Mouse (Mus musculus) cerebellum, postnatal 10 days (tissue): Measurements from ENCODE around the gene Lef1.

Experiments
- DNase-seq, 2 experiments: peaks; one replicate each; pipeline ENCODE4 v3.0.0; 2021; ENCODE audit warnings: mixed read lengths in 2 of 2

The Lef1 gene

DNA sequence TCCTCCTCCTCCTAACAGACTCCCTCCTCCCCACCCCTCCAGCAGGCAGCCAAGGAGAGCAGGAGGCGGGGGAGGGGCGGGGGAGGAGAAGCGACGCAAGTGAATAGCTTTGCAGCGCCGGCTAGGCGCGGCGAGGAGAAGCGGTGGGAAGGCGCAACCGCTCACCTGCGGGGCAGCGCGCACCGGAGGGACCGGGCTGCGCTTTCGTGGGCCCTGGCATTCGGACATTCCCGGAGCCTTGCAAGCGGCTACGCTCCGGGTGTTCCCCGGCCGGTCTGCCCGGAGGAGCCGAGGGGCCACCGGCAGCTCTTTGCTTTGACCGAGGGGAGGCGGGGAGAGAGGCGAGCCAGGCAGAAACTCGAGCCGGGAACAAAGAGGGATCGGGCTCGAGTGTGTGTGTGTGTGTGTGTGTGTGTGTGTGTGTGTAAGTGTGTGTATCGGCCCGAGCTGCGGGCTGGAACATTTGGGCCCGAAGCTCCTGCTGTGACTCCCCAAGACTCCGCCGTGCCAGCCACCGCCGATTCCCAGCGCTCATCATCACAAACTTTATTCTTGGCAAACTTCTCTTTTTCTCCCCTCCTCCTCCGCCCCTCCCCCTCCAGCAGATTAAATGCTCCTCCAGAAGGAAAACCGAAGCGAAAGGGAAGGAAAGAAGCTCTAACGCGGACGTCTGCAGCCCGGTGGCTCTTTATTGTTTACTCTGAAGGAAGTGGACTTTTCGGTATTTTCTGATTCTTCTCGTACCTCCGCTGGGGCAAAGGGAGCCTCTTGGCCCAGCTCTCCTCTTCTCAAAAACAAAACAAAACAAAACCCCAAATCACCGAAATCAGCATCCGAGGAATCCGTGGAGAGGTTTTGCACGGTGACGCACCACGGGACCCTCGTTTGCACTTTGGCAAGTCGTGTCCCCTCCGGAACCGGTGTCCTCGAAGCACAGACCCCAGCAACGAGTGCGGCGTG lies at the start of gene Lef1:
Gene Lef1 (plus strand): TSS at position 281 of the 960 bp plus-strand sequence.
- DNase-seq = peak; percentile 64 to 72

GRCm38 (mm10) chr3:131065001-131065400 lies 45.3 kb upstream of the Lef1 start:
- no peak for DNase-seq

DNA sequence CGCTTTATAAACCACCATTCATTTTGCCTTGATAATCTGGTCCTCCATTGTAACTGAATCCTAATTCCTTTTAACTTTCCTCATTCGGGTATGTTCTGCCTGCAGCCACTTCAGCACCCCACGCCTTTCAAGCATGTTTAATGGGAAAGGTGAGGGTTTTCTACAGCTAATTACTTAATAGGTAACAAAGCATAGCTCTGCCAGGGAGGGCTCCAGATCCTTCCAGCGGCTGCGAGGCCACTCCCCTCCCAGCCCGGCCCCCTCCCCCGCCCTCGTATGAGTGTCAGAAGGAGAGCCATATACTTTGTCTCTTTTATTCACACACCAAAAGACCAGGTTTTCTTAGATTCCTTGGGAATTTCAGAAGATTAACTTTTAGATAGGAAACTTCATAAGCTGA lies 44.1 kb upstream of the Lef1 start:
- no peak for DNase-seq

- no peak for DNase-seq
Measured at GRCm38 (mm10) chr3:131068000-131068399, 42.3 kb upstream of the Lef1 start.

GRCm38 (mm10) chr3:131070210-131070609 lies 40.1 kb upstream of the Lef1 start:
- DNase-seq = peak; percentile 19 to 56

GRCm38 (mm10) chr3:131072661-131073060 lies 37.6 kb upstream of the Lef1 start:
- no peak for DNase-seq

DNA sequence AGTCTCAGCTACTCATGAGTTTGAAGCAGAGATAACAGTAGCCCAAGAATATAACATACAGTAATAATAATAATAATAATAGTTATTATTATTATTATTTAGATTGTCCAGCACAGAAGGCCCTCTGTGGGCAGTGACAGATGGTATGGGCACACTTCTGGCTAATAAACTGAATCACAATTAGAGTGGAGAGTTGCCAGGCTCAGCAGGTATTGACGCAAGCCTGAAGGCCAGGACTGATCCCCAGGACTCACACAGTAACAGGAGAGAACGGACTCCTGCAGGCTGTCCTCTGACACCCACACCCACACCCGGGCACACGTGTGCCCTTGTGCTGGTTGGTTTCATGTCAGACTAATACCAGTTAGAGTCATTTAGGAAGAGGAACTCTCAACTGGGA lies 36.3 kb upstream of the Lef1 start:
- DNase-seq = peak; percentile 74 to 80

DNA sequence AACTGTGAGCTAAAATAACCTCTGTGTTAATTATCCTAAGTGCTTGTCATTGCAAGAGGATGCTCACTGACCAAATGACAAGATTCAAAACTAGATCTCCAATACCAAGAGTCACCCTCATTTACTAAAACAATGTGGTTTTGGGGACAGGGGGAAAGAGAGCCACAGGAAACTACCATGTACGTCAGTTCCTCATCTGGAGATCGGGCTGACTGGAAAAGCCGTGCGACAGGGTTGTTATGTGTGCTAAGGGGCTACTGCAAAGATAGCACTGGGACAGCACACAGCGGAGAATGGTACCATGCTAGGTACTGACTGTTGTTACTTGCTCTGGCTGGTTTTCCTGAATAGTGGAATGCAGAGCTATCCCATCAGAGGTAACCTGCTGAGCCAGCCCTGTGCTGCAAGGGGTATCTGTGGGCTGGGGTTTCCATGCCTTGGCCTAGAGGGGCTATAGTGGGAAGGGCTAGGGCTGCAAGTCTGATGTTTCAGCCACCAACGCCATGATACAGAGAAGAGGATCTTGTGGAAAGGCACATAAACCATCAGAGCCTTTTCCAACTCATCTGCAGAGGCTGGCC lies 32.1 kb upstream of the Lef1 start:
- no peak for DNase-seq

DNA sequence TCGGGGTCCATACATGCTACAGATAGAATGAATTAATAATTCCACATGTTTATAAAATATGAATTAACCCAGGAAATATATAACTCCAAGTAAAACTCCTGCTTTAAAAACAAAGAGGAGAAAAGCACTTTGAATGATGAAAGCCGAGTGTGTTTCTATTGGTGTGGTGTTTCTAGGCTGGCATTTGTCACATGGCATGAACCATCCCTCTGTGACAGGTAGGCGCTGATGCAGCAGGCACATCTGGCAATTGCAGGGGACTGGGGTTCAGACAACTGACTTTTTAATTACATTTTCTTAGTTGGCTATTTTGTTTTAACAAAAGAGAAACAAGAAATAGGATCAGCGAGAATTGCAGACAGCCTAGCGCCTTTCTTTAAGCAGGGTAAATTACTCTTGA lies 31.6 kb upstream of the Lef1 start:
- no peak for DNase-seq

DNA sequence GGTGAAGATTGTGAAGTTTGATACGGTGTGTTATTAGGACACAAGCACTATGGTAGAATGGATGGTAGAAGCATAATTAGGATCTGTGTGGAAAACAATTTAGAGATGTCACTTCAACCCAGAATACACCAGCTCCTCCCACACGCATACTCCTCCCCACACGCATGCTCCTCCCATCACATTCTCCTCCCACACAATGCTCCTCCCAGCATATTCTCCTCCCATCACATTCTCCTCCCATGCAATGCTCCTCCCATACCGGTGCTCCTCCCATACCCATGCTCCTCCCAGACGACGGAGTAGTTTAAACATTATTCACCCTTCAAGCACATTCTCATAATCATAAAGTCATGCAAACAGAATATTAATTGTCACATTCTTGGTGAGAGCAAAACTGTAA lies 26.5 kb upstream of the Lef1 start:
- DNase-seq = no peak

DNA sequence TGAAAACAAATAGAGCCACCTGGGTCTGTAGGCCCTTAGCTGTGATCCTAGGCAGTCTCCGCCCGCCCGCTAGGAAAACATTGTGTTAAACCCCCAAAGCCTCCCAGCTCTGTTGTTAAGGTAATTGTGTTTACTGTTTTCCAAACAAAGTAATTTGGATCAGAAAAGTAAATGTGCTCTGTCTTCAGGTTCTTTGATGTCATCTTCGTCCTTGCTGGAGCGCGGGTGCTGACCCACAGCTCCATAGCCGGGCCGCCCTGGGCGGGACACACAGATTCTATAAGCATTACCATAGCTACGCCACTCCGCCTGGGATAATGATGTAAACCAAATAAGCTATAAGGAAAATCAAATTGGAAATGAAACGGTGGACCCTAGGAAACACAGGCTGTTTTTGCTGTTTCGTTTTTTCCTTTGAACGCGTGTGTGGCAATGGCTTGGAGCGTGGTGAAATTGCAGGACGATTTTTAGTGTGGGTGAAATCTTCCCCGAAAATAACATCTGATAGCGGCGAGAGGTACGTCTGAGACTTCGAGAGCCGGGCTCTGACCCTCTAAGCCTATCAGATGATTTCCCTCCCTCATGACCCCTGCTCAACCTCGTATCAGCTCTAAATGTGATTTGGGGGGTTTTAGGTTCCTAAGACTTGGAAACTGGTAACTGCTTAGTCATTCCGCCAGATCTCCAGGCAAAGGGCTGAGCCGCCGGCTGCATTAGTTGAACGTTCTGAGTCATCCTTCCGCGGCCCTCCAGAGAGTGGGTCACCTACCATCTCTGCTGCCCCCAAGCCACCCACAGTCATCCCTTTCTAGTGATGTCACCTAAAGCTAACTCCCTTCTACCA lies 25.3 kb upstream of the Lef1 start:
- peak; percentile 35 for DNase-seq

DNA sequence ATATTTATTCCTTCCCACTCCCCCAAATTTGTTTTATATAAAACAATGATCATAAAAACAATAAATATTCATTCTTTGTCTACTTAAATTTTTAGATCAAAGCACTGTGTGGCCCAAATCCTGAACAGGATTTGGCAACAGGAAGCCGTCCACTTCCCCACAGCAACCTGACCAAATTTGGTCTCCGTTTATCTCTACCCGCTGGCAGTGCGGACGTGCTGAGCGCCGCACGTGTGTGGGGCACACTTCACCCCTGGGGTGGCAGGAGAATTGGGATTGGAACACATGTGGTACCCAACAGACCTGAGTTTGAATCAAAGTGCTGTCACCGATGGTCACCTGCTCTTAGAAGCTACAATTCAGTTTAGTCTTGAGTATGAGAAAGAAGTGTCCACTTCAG lies 24.3 kb upstream of the Lef1 start:
- DNase-seq = no peak

DNA sequence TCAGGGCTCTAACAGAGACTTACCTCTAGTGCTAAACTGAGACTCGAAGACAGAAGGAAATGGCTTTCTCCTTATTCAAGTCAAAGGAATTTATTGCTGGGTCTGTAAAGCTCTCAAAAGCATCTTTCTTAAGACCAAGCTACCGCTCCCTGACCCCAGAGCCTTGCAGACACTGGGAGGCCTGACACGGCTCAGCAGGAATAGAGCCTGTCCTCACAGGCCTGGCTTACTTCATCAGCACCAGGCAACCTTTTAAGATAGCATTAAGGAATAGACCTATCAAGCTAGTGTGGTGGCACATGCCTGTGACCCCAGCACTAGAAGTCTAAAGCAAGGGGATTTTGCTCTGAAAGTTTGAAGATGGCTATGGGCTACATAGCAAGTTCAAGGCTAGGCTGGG lies 20.6 kb upstream of the Lef1 start:
- DNase-seq = no peak

GRCm38 (mm10) chr3:131092113-131092512 lies 18.2 kb upstream of the Lef1 start:
- DNase-seq = no peak

GRCm38 (mm10) chr3:131093736-131094135 lies 16.5 kb upstream of the Lef1 start:
- DNase-seq = no peak

GRCm38 (mm10) chr3:131096105-131096504 lies 14.2 kb upstream of the Lef1 start:
- no peak for DNase-seq

DNA sequence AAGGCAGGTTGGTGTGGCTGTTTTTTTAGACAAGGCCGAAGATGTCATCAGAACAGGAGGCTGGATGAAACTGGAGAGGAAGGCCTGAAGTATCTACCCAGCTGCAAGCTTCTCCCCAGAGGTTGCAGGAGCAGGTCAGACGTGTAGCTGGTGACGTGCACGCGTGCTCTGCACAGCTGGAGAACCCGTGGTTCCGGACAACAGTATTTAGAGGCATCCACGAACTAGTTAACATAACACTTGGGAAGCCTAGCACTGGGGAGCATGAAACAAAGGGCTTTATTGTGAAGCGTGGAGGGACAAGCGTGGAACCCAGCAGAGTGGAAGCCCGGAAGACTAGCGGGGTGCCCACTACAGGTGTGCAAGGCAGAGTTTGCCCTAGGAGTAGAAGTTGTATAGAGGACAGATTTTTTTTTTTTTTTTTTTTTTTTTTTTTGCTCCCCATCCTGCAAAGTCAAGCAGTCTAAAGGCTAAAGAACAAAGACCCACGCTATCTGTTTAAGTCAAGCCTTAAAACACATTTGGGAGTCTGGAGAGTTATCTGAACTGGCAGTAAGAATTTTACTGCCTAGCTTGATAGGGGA lies 8.0 kb upstream of the Lef1 start:
- no peak for DNase-seq

DNA sequence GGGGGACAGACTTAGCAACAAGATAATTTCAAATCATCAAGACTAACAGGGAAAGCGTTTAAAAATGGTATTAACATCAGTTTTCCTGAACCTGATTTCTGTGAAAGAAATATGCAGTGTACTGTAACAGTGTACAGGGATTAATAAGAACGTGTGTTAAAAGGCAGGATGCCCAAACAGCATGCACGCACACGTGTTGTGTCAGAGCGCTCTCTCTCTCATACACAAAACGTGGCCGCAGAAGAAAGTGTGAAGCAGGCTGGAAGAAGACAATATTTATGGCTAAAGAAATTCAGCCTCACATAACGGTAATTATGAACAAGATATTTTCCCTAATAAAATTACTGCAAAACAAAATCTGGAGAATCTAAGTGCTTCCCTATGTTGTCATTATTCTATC lies 4.9 kb upstream of the Lef1 start:
- no peak for DNase-seq

- peak; percentile 57 to 59 for DNase-seq
Measured at GRCm38 (mm10) chr3:131105940-131106401, 4.3 kb upstream of the Lef1 start.

DNA sequence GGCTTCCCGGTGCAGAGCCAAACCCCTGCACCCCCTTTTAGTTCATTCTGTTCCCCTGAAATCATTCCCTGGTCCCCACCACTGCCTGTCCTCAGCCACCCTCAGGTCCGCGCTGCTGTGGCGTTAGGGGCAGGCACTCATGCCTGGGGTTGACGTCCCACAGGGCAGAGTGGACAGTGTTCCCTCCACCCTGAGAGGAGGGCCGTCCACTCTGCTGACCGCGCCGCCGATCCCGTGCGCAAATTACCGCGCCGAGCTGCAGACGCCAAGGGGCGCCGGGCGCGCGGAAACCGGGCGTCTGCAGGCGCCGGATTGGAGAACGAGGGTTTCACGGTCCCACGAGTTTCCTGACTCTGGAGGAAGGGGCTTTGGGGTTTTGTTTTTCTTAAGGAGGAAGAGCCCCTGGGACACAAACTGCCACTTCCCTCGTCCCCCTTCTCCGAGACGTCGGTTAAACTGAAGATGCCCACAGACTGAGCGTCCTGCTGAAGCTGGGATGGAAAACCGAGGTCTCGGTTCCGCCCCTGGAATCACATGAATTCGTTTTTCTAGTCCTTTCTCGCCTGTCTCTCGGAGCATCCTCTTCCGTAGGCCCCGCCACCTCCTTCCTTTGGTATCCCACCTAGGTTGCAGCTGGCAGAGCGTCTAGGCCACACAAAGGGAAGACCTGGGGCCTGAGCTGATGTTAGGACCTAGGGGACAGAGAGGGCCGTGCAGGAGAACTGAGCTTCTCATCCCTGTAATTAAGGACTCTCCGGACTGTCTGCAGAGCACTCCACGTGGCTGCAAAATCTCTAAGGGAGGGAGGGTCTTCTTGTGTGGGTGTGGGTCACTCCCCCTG lies 3.6 kb upstream of the Lef1 start:
- DNase-seq = peak; percentile 30 to 42

GRCm38 (mm10) chr3:131107301-131108093 lies 2.8 kb upstream of the Lef1 start:
- DNase-seq = peak; percentile 25 to 50
